Mouse (Mus musculus) lung, embryonic 14.5 days (tissue): ENCODE measurements around the gene Cldn10. TPM values are rescaled to one million over a fixed set of nuclear protein-coding genes. Genes with fewer than 3 reads are reported as not detected.

ENCODE experiments used
- ATAC-seq: fragments of 200-750 bp; cut with Nextera tagmentation; 2 replicates; pipeline ENCODE4 v1.8.0; 2017; ENCODE audit warnings: mild to moderate bottlenecking, moderate TSS enrichment, moderate library complexity; ENCODE audit not compliant: insufficient read depth
- DNase-seq: peaks from one replicate; pipeline ENCODE4 v3.0.0-alpha.2; 2015
- H3K27ac ChIP-seq: fragments of 300-500 bp; sonication (generic); 2 replicates; pipeline ENCODE4 v1.5.1; 2014; ENCODE audit warnings: low read depth, mild to moderate bottlenecking, moderate library complexity
- H3K27me3 ChIP-seq: fragments of 300-500 bp; sonication (generic); 2 replicates; pipeline ENCODE4 v1.6.1; 2014; ENCODE audit warnings: low read length, control low read depth; ENCODE audit not compliant: insufficient read depth
- H3K36me3 ChIP-seq: fragments of 300-500 bp; sonication (generic); 2 replicates; pipeline ENCODE4 v1.6.1; 2014; ENCODE audit warnings: control low read depth; ENCODE audit not compliant: insufficient read depth
- H3K4me1 ChIP-seq: fragments of 300-500 bp; sonication (generic); 2 replicates; pipeline ENCODE4 v1.6.1; 2014; ENCODE audit warnings: antibody characterized with exemption, control low read depth; ENCODE audit not compliant: insufficient read depth
- H3K4me2 ChIP-seq: fragments of 300-500 bp; sonication (generic); 2 replicates; pipeline ENCODE4 v1.6.1; 2014; ENCODE audit warnings: mild to moderate bottlenecking
- H3K4me3 ChIP-seq: fragments of 300-500 bp; sonication (generic); 2 replicates; pipeline ENCODE4 v1.5.1; 2014; ENCODE audit warnings: low read depth, low read length
- H3K9ac ChIP-seq: fragments of 300-500 bp; sonication (generic); 2 replicates; pipeline ENCODE4 v1.6.1; 2014
- H3K9me3 ChIP-seq: fragments of 300-500 bp; sonication (generic); 2 replicates; pipeline ENCODE4 v1.6.1; 2016; ENCODE audit warnings: low read depth, low read length, control low read depth
- CTCF ChIP-seq: IDR thresholded peaks from 2 replicates; pipeline ENCODE4 v1.5.1; 2016; ENCODE audit warnings: antibody characterized with exemption, low read depth
- WGBS: fragments of 180-500 bp; shearing (Covaris S2); extraction: QIAGEN DNeasy Blood & Tissue Kit; methylation state at CpG from one replicate; pipeline ENCODE4 v1.1.7; 2014; 5-methylcytosine and 5-hydroxymethylcytosine counted together
- polyA plus RNA-seq: library from polyadenylated mRNA; unstranded; fragments of >200 nt; fragmentation: Nextera tagmentation; extraction: Ambion mirVana; gene quantifications from 2 replicates; pipeline ENCODE4 v1.2.1, GENCODE M21; 2014

The Cldn10 gene
- polyA plus RNA-seq, 1 experiment from 2014 or later, result 46.3 TPM

DNA sequence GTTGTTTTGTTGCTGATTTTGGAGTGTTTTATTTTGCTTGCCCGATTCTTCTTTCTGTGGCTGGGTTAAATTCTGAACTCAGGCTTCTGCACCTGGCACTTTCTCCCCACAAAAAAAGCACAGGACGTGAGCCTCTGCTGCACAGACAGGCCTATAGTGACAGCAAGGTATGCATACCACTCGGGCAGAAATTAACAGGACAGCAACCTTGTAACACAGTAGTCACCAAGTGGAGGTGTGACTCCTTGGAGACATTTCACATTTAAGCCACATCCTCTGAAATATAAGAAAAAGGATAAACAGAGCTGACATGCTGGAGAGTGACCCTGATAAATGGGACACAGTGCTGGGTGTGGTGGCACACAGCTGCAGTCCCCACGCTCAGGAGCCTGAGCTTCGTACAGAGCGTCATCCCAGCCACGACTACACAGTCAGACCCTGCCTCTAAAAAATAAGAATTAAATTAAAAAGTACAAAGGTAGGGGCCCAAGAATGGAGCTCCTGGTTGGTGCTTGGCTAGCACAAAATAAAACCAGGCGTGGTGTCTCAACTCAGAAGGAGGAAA is 50.9 kb downstream of the Cldn10 start:
- Histone ChIP-seq H3K36me3 (no peaks in the 10 kb centered on the region), H3K27ac (no peak overlapping the region; the same call in 1 of the 2 replicates), H3K9ac (no peak overlapping the region), H3K4me3 (no peak overlapping the region), H3K27me3 (no peaks in the 10 kb centered on the region), H3K9me3 (no peaks in the 10 kb centered on the region), H3K4me2 (no peak overlapping the region), H3K4me1 (peaks cover 7% of the 10 kb centered on the region; the same call in 1 of the 2 replicates)
- WGBS, result 45% methylated on average over 8 of the region's 8 CpGs
- TF ChIP-seq CTCF, result no peak
- DNase-seq (no peak), ATAC-seq (no peak)

DNA sequence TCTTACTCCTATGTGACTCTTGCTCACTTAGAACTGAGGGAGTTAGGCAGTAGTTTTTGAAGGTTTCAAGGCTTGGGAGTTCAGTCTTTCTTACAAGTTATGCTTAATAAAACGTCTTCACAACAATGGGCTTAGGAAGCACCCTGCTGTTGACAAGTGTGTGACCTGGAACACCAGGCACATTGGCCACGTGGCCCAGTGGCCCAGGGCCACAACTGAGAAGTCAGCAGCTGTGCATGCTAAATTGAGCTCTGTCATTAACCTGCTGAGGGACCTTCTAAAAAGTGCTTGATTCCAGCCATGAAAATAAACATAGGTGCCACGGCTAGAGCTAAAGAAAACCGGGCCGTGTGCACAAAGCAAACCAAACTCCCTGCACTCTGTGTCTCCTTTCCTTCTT is 51.7 kb downstream of the Cldn10 start:
- ATAC-seq (no peak), DNase-seq (no peak)
- H3K9me3 ChIP-seq, result no peaks in the 10 kb centered on the region
- no peak overlapping the region for H3K27ac ChIP-seq
- H3K4me2 ChIP-seq, result no peak overlapping the region
- no peak overlapping the region for H3K4me3 ChIP-seq
- H3K4me1 ChIP-seq, result peaks cover 7% of the 10 kb centered on the region; the same call in 1 of the 2 replicates
- no peak for TF ChIP-seq CTCF
- WGBS, result 29% methylated on average over 5 of the region's 5 CpGs
- H3K27me3 ChIP-seq, result no peaks in the 10 kb centered on the region
- no peak overlapping the region for H3K9ac ChIP-seq
- H3K36me3 ChIP-seq, result no peaks in the 10 kb centered on the region

DNA sequence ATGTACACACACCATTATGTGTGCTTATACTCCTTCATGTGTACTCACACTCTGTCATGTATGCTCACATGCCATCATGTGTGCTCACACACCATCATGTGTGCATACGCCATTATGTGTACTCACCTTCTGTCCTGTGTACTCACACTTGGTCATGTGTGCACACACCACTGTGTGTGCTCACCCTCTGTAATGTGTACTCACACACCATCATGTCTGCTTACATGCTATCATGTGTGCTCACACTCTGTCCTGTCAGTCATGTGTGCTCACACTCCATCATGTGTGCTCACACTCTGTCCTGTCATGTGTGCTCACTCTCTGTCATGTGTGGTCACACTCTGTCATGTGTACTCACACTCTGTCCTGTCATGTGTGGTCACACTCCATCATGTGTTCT is 52.3 kb downstream of the Cldn10 start:
- ATAC-seq, result no peak
- no peak for DNase-seq
- Histone ChIP-seq H3K4me3 (no peak overlapping the region), H3K27ac (no peak overlapping the region), H3K4me1 (peaks cover 7% of the 10 kb centered on the region; the same call in 1 of the 2 replicates), H3K9me3 (no peaks in the 10 kb centered on the region), H3K4me2 (no peak overlapping the region), H3K27me3 (no peaks in the 10 kb centered on the region), H3K36me3 (no peaks in the 10 kb centered on the region), H3K9ac (no peak overlapping the region)
- no peak for TF ChIP-seq CTCF
- WGBS, result 88% methylated on average over 1 of the region's 1 CpGs

DNA sequence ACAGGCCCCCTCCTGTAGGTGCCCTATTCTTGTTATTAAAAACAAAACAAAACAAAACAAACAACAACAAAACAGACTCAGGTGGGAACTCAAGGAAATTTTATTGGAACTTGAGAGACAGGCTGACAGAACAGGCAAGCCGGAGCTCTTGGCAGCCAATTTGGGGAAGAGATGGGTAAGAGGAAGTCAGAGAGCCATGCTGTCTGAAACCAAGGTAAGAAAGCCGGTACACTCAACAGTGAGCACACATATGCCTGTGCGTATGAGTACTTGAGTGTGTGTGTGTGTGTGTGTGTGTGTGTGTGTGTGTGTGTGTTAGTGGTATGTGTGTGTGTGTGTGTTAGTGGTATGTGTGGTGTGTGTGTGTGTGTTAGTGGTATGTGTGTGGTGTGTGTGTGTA is 54.6 kb downstream of the Cldn10 start:
- Histone ChIP-seq H3K36me3 (no peaks in the 10 kb centered on the region), H3K9ac (no peak overlapping the region), H3K4me2 (no peak overlapping the region), H3K9me3 (no peaks in the 10 kb centered on the region), H3K27me3 (no peaks in the 10 kb centered on the region), H3K4me1 (peaks cover 6% of the 10 kb centered on the region; the same call in 1 of the 2 replicates), H3K27ac (no peak overlapping the region), H3K4me3 (no peak overlapping the region)
- DNase-seq (no peak), ATAC-seq (no peak)
- 85% methylated on average over 3 of the region's 3 CpGs for WGBS
- TF ChIP-seq CTCF, result no peak

DNA sequence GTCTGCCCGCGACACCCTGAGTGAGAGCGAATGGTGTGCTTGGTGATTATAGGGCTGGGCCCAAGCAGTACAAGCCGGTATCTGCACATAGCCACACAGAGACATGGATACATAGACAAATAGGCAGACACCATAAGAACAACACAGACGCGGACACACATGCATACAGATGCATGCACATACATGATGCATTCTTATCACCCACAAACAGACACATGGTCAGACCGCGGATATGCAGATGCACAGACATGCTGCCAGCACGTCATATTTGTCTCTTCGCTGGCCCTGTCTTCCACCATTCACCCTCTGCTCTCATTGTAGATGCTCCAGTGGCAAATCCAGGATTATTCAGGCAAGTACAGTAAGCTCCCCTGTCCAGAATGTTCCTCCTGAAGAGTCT is 59.1 kb downstream of the Cldn10 start:
- Histone ChIP-seq H3K4me3 (no peak overlapping the region), H3K4me2 (no peak overlapping the region), H3K27me3 (no peaks in the 10 kb centered on the region), H3K4me1 (no peaks in the 10 kb centered on the region; the same call in 1 of the 2 replicates), H3K9ac (no peak overlapping the region), H3K9me3 (no peaks in the 10 kb centered on the region), H3K36me3 (no peaks in the 10 kb centered on the region), H3K27ac (no peak overlapping the region)
- DNase-seq, result no peak
- ATAC-seq, result no peak
- no peak for TF ChIP-seq CTCF
- WGBS, result 94% methylated on average over 10 of the region's 10 CpGs

DNA sequence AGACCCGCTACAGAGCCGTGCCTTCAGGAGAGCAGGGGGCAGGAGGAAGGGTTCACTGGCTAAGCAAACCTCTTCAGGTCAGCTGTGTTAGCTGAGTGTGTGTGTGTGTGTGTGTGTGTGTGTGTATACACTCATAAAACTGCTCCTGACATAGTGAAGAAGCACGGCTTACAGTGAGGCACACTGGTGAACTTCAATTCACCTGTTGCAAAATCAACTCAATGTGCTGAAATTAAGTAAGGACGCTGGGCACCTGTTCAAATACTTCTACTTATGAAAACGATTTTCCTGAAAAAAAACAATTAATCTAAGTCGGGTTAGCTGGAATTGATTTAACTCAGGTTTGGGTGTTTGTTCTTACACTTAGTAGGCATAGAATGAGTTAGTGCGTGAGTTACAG is 60.5 kb downstream of the Cldn10 start:
- Histone ChIP-seq H3K4me1 (no peaks in the 10 kb centered on the region; the same call in 1 of the 2 replicates), H3K9ac (no peak overlapping the region), H3K27ac (peak overlapping the region; percentile 77), H3K4me3 (no peak overlapping the region), H3K27me3 (no peaks in the 10 kb centered on the region), H3K36me3 (no peaks in the 10 kb centered on the region), H3K4me2 (no peak overlapping the region), H3K9me3 (no peaks in the 10 kb centered on the region)
- peak; percentile 75 for DNase-seq
- TF ChIP-seq CTCF, result no peak
- ATAC-seq, result peak; percentile 84
- 53% methylated on average over 7 of the region's 7 CpGs for WGBS

DNA sequence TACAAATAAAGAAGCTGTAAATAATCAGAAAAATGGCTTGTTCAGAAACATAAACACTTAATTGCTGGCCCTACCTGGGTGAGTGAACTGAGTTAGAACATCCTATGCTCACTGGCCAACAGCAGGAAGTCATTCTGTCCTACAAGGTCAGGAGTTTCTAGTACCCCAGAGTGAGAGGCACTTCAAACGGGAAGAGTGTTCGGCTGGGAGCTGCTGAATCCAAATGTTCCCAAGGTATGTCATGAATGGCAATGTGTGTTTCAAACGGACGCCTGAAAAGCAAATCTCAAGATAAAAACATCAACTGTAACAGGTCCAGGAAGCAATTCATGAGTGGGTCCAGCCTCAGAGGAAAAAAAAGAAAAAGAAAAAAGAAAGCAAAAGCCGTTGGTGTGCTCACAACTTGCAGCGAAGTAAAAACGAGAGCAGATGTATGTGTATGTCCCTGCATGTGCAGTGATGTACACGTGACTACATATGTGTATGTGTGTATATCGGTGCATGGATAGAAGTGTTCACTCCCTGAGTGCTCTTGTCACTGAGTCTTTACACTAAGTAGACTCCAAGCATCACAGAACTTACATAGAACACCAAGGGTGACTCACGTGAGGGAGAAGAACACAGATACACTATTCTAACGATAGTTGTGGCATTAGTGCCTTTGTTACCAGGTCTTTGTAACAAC is 62.4 kb downstream of the Cldn10 start:
- Histone ChIP-seq H3K4me3 (no peak overlapping the region), H3K4me1 (peaks cover 3% of the 10 kb centered on the region; the same call in 1 of the 2 replicates), H3K36me3 (no peaks in the 10 kb centered on the region), H3K27ac (peak overlapping the region; percentile 78), H3K4me2 (peak overlapping the region; percentile 36), H3K9ac (no peak overlapping the region), H3K27me3 (no peaks in the 10 kb centered on the region), H3K9me3 (no peaks in the 10 kb centered on the region)
- TF ChIP-seq CTCF, result no peak
- ATAC-seq (no peak), DNase-seq (no peak)
- WGBS, result 56% methylated on average over 11 of the region's 11 CpGs
